Mouse (Mus musculus) embryonic fibroblast, embryonic 13.5 days (primary cell): ENCODE data around the gene Ttc28.

Source experiments
- CTCF ChIP-seq: IDR thresholded peaks from 2 replicates; pipeline ENCODE4 v1.5.1; 2011; ENCODE audit warnings: mild to moderate bottlenecking, control low read depth, low read length, moderate library complexity, borderline replicate concordance; ENCODE audit not compliant: insufficient read depth
- POLR2A ChIP-seq: IDR thresholded peaks from 2 replicates; pipeline ENCODE4 v1.6.1; 2011; ENCODE audit warnings: low read depth, mild to moderate bottlenecking, control low read depth, low read length, moderate library complexity

- TF ChIP-seq CTCF (no peak), POLR2A (no peak)
These were observed 437.9 kb downstream of the Ttc28 start for GRCm38 (mm10) chr5:111317526-111317925.
